Mouse (Mus musculus) lung, postnatal 36 days (tissue): ENCODE measurements at regions not wholly inside any gene's neighbourhood (a gene's known extent, or its start where the extent isn't known, plus 50 kb on each side); places are given as distances from the start of the nearest gene placed in this dataset.

Experiments used
- DNase-seq: peaks from one replicate; pipeline ENCODE4 v3.0.0; 2022; ENCODE audit warnings: mixed read lengths

GRCm38 (mm10) chr10:29635828-29636227 lies 100.2 kb upstream of the Rspo3 start:
- no peak for DNase-seq

GRCm38 (mm10) chr10:29595455-29595854 lies 59.8 kb upstream of the Rspo3 start:
- DNase-seq: no peak

- no peak for DNase-seq
These were observed 59.3 kb upstream of the Rspo3 start for GRCm38 (mm10) chr10:29594969-29595368.

- DNase-seq: no peak
These were observed 57.2 kb upstream of the Rspo3 start for GRCm38 (mm10) chr10:29592906-29593305.

- no peak for DNase-seq
These were observed 54.5 kb upstream of the Rspo3 start for GRCm38 (mm10) chr10:29590187-29590586.

- no peak for DNase-seq
These were observed 54.1 kb upstream of the Rspo3 start for GRCm38 (mm10) chr10:29589739-29590138.
